Mouse (Mus musculus): ENCODE measurements around the gene Pdf. TPM values are rescaled to one million over a fixed set of nuclear protein-coding genes. Genes with fewer than 3 reads are reported as not detected.

The Pdf gene
- polyA plus RNA-seq, 2 experiments: 34.6 to 35.7 TPM

DNA sequence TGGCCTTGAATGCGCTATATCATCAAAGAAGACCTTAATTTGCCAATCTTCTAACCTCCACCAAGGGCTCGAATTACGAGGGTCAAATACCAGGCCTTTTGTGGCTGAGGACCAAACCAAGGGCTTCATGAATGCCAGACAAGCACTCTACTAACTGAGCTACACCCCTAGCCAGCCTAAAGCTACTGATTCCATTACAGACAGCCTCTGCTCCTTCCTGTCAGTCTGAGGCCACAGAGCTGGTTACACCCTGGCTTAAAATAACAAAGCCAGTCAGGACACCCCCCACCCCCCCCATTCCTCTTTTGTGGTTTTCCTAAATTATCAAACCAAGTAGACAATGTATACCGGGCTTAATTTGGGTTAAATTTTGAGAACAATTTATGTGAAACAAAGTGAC lies 25.3 kb upstream of the Pdf start:
- no peaks in the 10 kb centered on the region for H3K4me1 ChIP-seq (ENCODE audit: control insufficient read depth, insufficient read depth, low read length)
- no peak for DNase-seq (ENCODE audit: low spot score)
- H3K36me3 ChIP-seq (ENCODE audit: control insufficient read depth, insufficient read depth, low read length): peaks cover 89% of the 10 kb centered on the region
- ATAC-seq (ENCODE audit: low FRiP score, low read depth): no peak
- H3K4me2 ChIP-seq (replicated peaks; ENCODE audit: low read depth, low read length, severe bottlenecking): no peak overlapping the region
- TF ChIP-seq POLR2A (IDR thresholded peaks at IDR 0.05; ENCODE audit: borderline replicate concordance, extremely low read depth, insufficient read depth, insufficient read length): no peak
- WGBS: 86% methylated on average over 4 of the region's 4 CpGs
- no peak overlapping the region for H3K9ac ChIP-seq (ENCODE audit: low read depth, low read length, severe bottlenecking)
- no peaks in the 10 kb centered on the region for H3K27me3 ChIP-seq (ENCODE audit: control insufficient read depth, insufficient read depth, low read length)
- H3K9me3 ChIP-seq (ENCODE audit: control insufficient read depth, low read length): no peaks in the 10 kb centered on the region
- no peak overlapping the region for H3K4me3 ChIP-seq (replicated peaks; ENCODE audit: low read length)
- no peak overlapping the region for H3K27ac ChIP-seq (replicated peaks; ENCODE audit: low read depth, low read length)

DNA sequence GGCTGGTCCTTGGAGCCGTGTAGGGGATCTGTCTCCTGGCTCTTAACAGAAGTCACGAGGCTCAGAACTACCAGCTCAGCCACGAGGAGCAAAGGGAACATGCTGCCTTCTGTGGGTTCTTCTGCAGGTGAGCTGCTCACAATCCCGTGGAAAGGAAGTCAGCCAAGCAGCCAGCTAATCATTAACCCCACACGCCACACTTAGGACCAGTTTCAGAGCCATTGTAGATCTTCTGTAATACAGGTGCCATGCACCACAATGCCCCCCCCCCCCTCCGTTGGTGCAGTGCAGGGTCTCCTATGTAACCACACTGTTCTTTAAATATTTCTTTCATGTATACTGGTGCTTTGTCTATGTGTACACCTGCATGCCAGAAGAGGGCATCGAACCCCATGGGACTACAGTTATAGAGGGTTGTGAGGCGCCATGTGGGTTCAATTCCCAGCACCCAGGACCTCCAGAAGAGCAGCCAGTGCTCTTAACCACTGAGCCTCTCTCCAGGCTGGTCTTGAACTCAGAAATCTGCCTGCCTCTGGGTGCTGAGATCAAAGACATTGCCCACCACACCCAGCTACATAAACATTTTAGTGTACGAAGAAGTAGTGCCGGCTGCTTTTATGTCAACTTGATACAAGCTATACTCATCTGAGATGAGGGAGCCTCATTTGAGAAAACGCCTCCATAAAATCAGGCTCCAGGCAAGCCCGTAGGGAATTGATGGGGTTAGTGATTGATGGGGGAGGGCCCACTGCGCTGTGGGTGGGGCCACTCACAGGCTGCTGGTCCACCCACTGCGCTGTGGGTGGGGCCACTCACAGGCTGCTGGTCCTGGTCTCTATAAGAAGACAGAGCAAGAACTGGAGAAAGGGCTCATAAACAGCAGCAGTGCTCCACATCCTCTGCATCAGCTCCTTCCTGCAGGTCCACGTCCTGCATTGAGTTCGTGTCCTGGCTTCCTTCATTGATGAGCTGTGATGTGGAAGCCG lies 17.4 kb upstream of the Pdf start, which contains the start of gene Tmed6:
Gene Tmed6 (minus strand): TSS at position 134 of the 986 bp plus-strand sequence.
- TF ChIP-seq POLR2A (IDR thresholded peaks at IDR 0.05; ENCODE audit: borderline replicate concordance, extremely low read depth, insufficient read depth, insufficient read length): no peak
- DNase-seq (ENCODE audit: low spot score): no peak
- H3K4me2 ChIP-seq (replicated peaks; ENCODE audit: low read depth, low read length, severe bottlenecking): no peak within 1 kb of the TSS
- H3K4me3 ChIP-seq (replicated peaks; ENCODE audit: low read length): no peak within 1 kb of the TSS
- no peak within 1 kb of the TSS for H3K27ac ChIP-seq (replicated peaks; ENCODE audit: low read depth, low read length)
- no peak within 1 kb of the TSS for H3K9ac ChIP-seq (ENCODE audit: low read depth, low read length, severe bottlenecking)
- no peaks in the 10 kb centered on the region for H3K27me3 ChIP-seq (ENCODE audit: control insufficient read depth, insufficient read depth, low read length)
- no peak for ATAC-seq (ENCODE audit: low FRiP score, low read depth)
- 55% methylated on average over 17 of the region's 17 CpGs for WGBS
- peaks cover 23% of the 10 kb centered on the region for H3K36me3 ChIP-seq (ENCODE audit: control insufficient read depth, insufficient read depth, low read length)
- H3K9me3 ChIP-seq (ENCODE audit: control insufficient read depth, low read length): no peaks in the 10 kb centered on the region
- H3K4me1 ChIP-seq (ENCODE audit: control insufficient read depth, insufficient read depth, low read length): no peaks in the 10 kb centered on the region

DNA sequence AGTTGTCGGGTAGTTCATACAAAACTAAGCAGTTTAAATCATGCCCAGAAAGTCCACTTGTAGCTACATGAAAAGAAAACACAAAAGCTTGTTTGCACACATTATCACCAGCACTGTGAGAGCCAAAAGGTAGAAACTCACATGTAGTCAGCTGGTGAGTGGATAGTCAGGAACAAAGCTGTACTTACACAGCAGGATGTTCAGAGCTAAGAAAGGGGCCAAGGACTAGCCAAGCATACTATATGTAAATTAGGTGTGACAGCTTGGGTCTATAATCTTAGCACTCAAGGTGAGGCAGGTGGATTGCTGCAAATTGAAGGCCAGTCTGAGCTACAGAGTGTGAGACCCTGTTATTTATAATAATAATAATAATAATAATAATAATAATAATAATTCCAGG lies 14.2 kb upstream of the Pdf start:
- ATAC-seq (ENCODE audit: low FRiP score, low read depth): no peak
- no peaks in the 10 kb centered on the region for H3K9me3 ChIP-seq (ENCODE audit: control insufficient read depth, low read length)
- H3K27me3 ChIP-seq (ENCODE audit: control insufficient read depth, insufficient read depth, low read length): no peaks in the 10 kb centered on the region
- H3K36me3 ChIP-seq (ENCODE audit: control insufficient read depth, insufficient read depth, low read length): peaks cover 16% of the 10 kb centered on the region
- H3K4me2 ChIP-seq (replicated peaks; ENCODE audit: low read depth, low read length, severe bottlenecking): no peak overlapping the region
- H3K4me1 ChIP-seq (ENCODE audit: control insufficient read depth, insufficient read depth, low read length): peaks cover 4% of the 10 kb centered on the region
- H3K27ac ChIP-seq (replicated peaks; ENCODE audit: low read depth, low read length): no peak overlapping the region
- DNase-seq (ENCODE audit: low spot score): no peak
- no peak for TF ChIP-seq POLR2A (IDR thresholded peaks at IDR 0.05; ENCODE audit: borderline replicate concordance, extremely low read depth, insufficient read depth, insufficient read length)
- 90% methylated on average over 1 of the region's 1 CpGs for WGBS
- no peak overlapping the region for H3K9ac ChIP-seq (ENCODE audit: low read depth, low read length, severe bottlenecking)
- no peak overlapping the region for H3K4me3 ChIP-seq (replicated peaks; ENCODE audit: low read length)

DNA sequence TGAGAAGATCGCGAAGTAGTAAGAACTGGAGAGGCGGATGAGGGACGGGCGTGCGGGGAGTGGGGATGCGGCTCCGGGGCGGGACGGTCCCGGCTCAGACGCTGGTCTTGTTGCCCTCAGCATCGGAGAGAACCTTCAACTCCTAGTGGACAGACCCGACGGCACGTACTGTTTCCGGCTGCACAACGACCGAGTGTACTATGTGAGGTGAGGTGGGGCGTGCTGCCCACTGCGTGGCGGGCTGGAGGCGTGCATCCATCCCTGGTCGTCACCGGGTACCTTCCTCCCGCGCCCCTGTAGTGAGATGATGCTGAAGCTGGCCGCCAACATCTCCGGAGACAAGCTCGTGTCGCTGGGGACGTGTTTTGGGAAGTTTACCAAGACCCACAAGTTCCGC lies 8.6 kb upstream of the Pdf start:
- 0 out of 2 replicates have a peak, but pooled peaks have one; percentile 26 for TF ChIP-seq POLR2A (IDR thresholded peaks at IDR 0.05; ENCODE audit: borderline replicate concordance, extremely low read depth, insufficient read depth, insufficient read length)
- H3K27me3 ChIP-seq (ENCODE audit: control insufficient read depth, insufficient read depth, low read length): no peaks in the 10 kb centered on the region
- peak overlapping the region; percentile 86 for H3K4me2 ChIP-seq (replicated peaks; ENCODE audit: low read depth, low read length, severe bottlenecking)
- peaks cover 37% of the 10 kb centered on the region for H3K36me3 ChIP-seq (ENCODE audit: control insufficient read depth, insufficient read depth, low read length)
- peaks cover 18% of the 10 kb centered on the region for H3K4me1 ChIP-seq (ENCODE audit: control insufficient read depth, insufficient read depth, low read length)
- H3K4me3 ChIP-seq (replicated peaks; ENCODE audit: low read length): peak overlapping the region; percentile 98
- under 1% methylated on average over 33 of the region's 33 CpGs for WGBS
- H3K9ac ChIP-seq (ENCODE audit: low read depth, low read length, severe bottlenecking): peak overlapping the region; percentile 84
- DNase-seq (ENCODE audit: low spot score): no peak
- H3K27ac ChIP-seq (replicated peaks; ENCODE audit: low read depth, low read length): peak overlapping the region; percentile 43
- ATAC-seq (ENCODE audit: low FRiP score, low read depth): 0 out of 2 replicates have a peak, but pooled peaks have one; percentile 23
- no peaks in the 10 kb centered on the region for H3K9me3 ChIP-seq (ENCODE audit: control insufficient read depth, low read length)

DNA sequence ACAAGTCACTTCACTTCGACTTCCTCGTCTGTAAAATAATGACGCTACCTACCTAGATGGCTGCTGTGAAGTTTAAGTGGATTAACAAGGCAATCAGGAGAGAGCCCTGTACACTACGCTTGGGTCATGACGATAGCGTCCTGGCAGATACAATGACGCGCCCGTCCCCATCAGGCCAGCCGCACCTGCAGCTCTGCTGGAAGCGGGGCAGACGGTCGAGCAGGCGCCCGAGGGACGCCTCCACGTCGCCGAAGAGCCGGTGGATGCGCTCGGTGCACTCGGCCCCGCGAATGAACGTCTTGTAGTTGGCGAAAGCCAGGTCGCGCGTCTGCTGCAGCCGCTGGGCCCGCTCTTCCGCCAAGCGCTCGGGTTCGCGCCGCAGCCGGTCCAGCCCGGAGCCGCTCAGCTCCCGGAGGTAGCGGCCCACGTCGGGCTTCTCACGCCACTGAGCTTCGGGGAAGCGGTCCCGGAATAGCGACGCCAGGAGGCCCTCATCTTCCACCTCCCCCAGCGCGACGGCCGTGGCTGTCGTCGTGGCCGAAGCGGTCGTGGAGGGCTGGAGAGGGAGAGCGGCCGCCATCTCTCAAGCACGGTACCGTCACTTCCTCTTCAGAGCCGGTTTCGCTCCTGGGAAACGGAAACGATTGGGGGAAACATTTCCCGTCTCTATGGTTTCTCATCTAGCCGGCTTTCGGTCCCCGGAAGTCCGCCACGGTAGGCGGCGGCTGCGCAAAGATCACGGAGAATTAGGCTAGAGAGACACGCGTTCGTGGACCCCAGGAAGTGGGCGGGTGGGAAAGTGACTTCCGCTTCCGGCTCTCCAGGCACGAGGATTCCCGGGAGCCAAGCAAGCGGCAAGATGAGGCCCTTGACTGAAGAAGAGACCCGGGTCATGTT lies 7.9 kb upstream of the Pdf start, which contains the start of the genes Cog8 and Nip7:
Gene Cog8 (minus strand): TSS at position 614 of the 897 bp plus-strand sequence.
Gene Nip7 (plus strand): TSS at position 802 of the 897 bp plus-strand sequence.
- under 1% methylated on average over 81 of the region's 88 CpGs for WGBS
- TF ChIP-seq POLR2A (IDR thresholded peaks at IDR 0.05; ENCODE audit: borderline replicate concordance, extremely low read depth, insufficient read depth, insufficient read length): peak; percentile 53; the same call in 1 of the 2 replicates
- H3K4me2 ChIP-seq (replicated peaks; ENCODE audit: low read depth, low read length, severe bottlenecking): peak within 1 kb of the TSS; percentile 86
- H3K36me3 ChIP-seq (ENCODE audit: control insufficient read depth, insufficient read depth, low read length): peaks cover 43% of the 10 kb centered on the region
- H3K4me3 ChIP-seq (replicated peaks; ENCODE audit: low read length): peak within 1 kb of the TSS; percentile 98
- ATAC-seq (ENCODE audit: low FRiP score, low read depth) (peak; percentile 96), DNase-seq (ENCODE audit: low spot score) (peak; percentile 97)
- H3K9me3 ChIP-seq (ENCODE audit: control insufficient read depth, low read length): no peaks in the 10 kb centered on the region
- peak within 1 kb of the TSS; percentile 61 for H3K27ac ChIP-seq (replicated peaks; ENCODE audit: low read depth, low read length)
- H3K27me3 ChIP-seq (ENCODE audit: control insufficient read depth, insufficient read depth, low read length): no peaks in the 10 kb centered on the region
- peak within 1 kb of the TSS; percentile 84 for H3K9ac ChIP-seq (ENCODE audit: low read depth, low read length, severe bottlenecking)
- peaks cover 18% of the 10 kb centered on the region for H3K4me1 ChIP-seq (ENCODE audit: control insufficient read depth, insufficient read depth, low read length)
